Mouse (Mus musculus): ENCODE results near the gene Iqschfp. TPM values are rescaled to one million over a fixed set of nuclear protein-coding genes. Genes with fewer than 3 reads are reported as not detected.

Gene Iqschfp
- polyA plus RNA-seq, 1 experiment from 2014 or later, result not detected

DNA sequence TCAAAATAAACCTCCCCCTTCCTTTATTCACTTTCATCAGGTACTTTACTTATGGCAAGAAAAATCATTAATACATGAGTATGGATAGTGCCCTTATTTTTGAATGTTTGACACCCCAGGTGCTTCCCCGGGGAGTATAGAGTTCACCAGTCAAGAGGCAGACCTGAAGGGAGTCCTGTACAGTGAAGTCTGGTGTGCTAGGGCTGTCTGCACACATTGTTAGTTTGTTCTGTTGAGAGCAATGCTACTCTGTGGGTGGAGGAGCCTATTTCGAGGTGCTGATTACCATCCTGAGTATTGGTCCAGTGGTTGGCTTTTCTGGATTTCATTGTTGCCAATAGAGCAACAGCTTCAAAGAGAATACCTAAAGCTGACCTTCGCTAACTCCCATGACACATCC lies 26.1 kb downstream of the Iqschfp start:
- Histone ChIP-seq H3K4me1 (no peaks in the 10 kb centered on the region), H3K4me2 (no peak overlapping the region), H3K27me3 (no peaks in the 10 kb centered on the region), H3K27ac (no peak overlapping the region), H3K9me3 (no peaks in the 10 kb centered on the region), H3K4me3 (no peak overlapping the region), H3K36me3 (no peaks in the 10 kb centered on the region), H3K9ac (no peak overlapping the region)
- 79% methylated on average over 3 of the region's 3 CpGs for WGBS
- no peak for ATAC-seq (ENCODE audit: borderline replicate concordance, extremely low read depth, low FRiP score, low TSS enrichment)

DNA sequence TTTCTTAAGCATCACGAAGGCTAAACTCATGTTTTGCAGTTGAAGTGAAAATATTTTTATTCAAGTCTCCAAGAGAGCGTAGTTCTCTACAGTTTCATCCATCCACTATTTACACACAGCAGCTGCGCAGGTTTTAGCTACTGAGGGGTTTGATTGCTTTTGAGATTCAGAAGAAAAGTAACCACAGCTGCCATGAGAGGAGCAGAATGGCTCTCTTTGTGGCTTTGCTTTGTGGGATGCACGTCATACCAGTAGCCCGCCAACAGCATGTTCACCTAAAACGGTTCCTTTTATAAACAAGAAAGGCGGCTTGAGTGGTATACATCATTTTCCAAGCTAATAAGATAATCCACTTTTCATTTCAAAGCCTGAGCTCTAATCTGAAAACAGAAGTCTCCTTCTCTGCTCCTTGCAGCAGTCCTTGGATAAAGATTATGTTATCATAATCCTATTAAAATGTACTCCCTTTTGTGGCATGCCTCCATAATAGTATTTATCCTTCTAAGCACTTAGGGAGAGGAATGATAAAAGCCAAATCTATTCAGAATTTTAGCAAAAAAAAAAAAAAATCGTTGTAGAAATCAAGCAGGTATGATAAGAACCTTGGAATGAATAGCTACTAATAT lies 26.7 kb downstream of the Iqschfp start:
- Histone ChIP-seq H3K9me3 (no peaks in the 10 kb centered on the region), H3K4me3 (no peak overlapping the region), H3K4me2 (no peak overlapping the region), H3K27me3 (no peaks in the 10 kb centered on the region), H3K4me1 (no peaks in the 10 kb centered on the region), H3K9ac (no peak overlapping the region), H3K36me3 (no peaks in the 10 kb centered on the region), H3K27ac (no peak overlapping the region)
- no peak for ATAC-seq (ENCODE audit: borderline replicate concordance, extremely low read depth, low FRiP score, low TSS enrichment)
- 46% methylated on average over 8 of the region's 8 CpGs for WGBS

GRCm38 (mm10) chr3:67923095-67923494 lies 31.1 kb downstream of the Iqschfp start:
- H3K36me3 ChIP-seq, result no peaks in the 10 kb centered on the region
- no peaks in the 10 kb centered on the region for H3K9me3 ChIP-seq
- no peak overlapping the region for H3K27ac ChIP-seq
- ATAC-seq (ENCODE audit: borderline replicate concordance, extremely low read depth, low FRiP score, low TSS enrichment), result no peak
- H3K4me1 ChIP-seq, result no peaks in the 10 kb centered on the region
- no peaks in the 10 kb centered on the region for H3K27me3 ChIP-seq
- H3K4me2 ChIP-seq, result no peak overlapping the region
- H3K4me3 ChIP-seq, result no peak overlapping the region
- WGBS, result 75% methylated on average over 4 of the region's 4 CpGs
- no peak overlapping the region for H3K9ac ChIP-seq

DNA sequence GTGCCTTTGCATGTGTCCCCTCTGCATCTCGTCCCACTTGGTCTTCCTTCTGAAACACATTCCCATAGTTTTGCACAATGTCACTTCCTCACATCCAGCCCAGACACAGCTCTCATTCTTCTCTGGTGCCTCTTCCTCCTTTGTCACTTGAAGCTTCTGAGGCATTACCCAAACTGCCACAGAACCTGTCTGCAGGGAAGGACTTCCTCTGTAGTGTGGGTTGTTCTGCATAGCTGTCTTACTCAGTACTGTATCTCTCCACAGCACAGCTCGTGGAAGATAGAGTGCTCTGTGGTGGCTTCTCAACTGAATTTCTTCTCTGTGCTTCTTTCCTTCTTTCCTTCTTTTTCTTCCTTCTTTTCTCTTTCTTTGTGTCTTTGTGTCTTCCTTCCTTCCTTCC lies 33.4 kb downstream of the Iqschfp start:
- 55% methylated on average over 2 of the region's 2 CpGs for WGBS
- no peak overlapping the region for H3K4me3 ChIP-seq
- no peak overlapping the region for H3K9ac ChIP-seq
- H3K27me3 ChIP-seq, result no peaks in the 10 kb centered on the region
- H3K9me3 ChIP-seq, result no peaks in the 10 kb centered on the region
- H3K4me1 ChIP-seq, result no peaks in the 10 kb centered on the region
- H3K4me2 ChIP-seq, result no peak overlapping the region
- H3K36me3 ChIP-seq, result no peaks in the 10 kb centered on the region
- ATAC-seq (ENCODE audit: borderline replicate concordance, extremely low read depth, low FRiP score, low TSS enrichment), result no peak
- H3K27ac ChIP-seq, result no peak overlapping the region

GRCm38 (mm10) chr3:67930424-67931133 lies 38.5 kb downstream of the Iqschfp start:
- Histone ChIP-seq H3K36me3 (no peaks in the 10 kb centered on the region), H3K4me1 (no peaks in the 10 kb centered on the region), H3K9me3 (no peaks in the 10 kb centered on the region), H3K4me3 (no peak overlapping the region), H3K27ac (no peak overlapping the region), H3K4me2 (no peak overlapping the region), H3K27me3 (no peaks in the 10 kb centered on the region), H3K9ac (no peak overlapping the region)
- WGBS, result 74% methylated on average over 10 of the region's 10 CpGs
- ATAC-seq (ENCODE audit: borderline replicate concordance, extremely low read depth, low FRiP score, low TSS enrichment), result no peak

DNA sequence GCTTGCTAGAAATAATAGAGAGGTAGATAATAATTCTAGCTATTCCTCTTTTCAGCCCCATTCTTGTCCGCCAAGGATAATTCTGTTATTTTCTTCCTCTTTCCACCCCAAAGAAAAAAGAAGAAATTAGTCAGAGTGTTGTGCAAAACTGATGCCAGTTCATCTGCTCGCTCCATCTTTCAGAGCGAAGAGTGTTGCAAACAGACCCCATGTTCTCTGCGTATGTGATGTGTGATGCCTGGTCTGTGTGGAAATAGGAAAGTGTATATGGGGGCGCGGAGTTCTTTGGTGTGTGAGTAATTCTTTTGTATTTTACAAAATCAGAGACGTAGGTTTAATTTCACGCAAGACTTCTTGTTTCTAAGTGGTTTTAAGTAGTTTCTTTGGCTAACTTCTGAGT lies 39.1 kb downstream of the Iqschfp start:
- Histone ChIP-seq H3K4me1 (no peaks in the 10 kb centered on the region), H3K9ac (no peak overlapping the region), H3K36me3 (no peaks in the 10 kb centered on the region), H3K4me2 (no peak overlapping the region), H3K27ac (no peak overlapping the region), H3K4me3 (no peak overlapping the region), H3K27me3 (no peaks in the 10 kb centered on the region), H3K9me3 (no peaks in the 10 kb centered on the region)
- no peak for ATAC-seq (ENCODE audit: borderline replicate concordance, extremely low read depth, low FRiP score, low TSS enrichment)
- WGBS, result 91% methylated on average over 8 of the region's 8 CpGs

- WGBS, result 70% methylated on average over 3 of the region's 3 CpGs
- Histone ChIP-seq H3K27ac (no peak overlapping the region), H3K9ac (no peak overlapping the region), H3K27me3 (no peaks in the 10 kb centered on the region), H3K4me2 (no peak overlapping the region), H3K9me3 (no peaks in the 10 kb centered on the region), H3K36me3 (no peaks in the 10 kb centered on the region), H3K4me1 (no peaks in the 10 kb centered on the region), H3K4me3 (no peak overlapping the region)
- no peak for ATAC-seq (ENCODE audit: borderline replicate concordance, extremely low read depth, low FRiP score, low TSS enrichment)
These were observed 39.9 kb downstream of the Iqschfp start for GRCm38 (mm10) chr3:67931914-67932313.

DNA sequence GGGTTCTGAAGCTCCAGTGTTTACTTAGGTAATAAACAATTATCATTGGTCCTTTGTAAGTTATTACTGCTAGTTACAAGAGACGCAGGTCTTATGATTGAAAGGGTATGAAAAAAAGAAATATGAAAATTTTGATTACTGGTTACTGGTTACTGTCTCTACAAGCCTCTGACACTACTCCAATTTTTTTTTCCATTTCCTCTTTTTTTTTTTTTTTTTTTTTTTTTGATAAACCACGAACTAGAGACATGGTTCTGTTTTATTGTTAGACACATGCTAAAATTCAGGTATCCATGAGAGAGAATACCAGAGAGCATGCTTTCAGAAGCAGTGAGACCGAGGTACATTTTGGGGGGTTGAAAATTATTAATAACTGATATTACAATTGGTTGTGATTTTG lies 43.8 kb downstream of the Iqschfp start:
- WGBS, result 55% methylated on average over 3 of the region's 3 CpGs

DNA sequence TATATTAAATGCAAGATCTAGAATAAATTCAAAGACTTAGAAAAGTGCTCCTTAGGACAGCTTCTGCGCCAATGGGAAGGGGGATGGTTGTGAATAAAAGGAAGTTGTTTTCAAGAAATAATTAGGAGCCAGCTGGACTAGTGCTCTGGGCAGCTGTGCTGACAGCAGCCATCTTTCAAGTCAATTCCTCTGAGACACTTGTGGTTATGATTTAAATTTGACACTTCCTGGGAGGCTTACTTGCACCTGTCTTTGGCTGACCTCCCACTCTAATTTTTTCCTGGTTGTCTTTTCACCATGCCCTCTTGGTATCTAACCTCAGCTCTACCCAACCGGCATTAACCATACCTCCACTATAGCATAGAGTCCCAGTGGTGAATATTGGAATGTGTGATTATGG lies 55.0 kb downstream of the Iqschfp start:
- no peak overlapping the region for H3K9ac ChIP-seq
- H3K36me3 ChIP-seq, result no peaks in the 10 kb centered on the region
- WGBS, result 70% methylated on average over 2 of the region's 2 CpGs
- no peak overlapping the region for H3K4me3 ChIP-seq
- H3K4me2 ChIP-seq, result no peak overlapping the region
- H3K9me3 ChIP-seq, result no peaks in the 10 kb centered on the region
- H3K27me3 ChIP-seq, result no peaks in the 10 kb centered on the region
- ATAC-seq (ENCODE audit: borderline replicate concordance, extremely low read depth, low FRiP score, low TSS enrichment), result no peak
- H3K4me1 ChIP-seq, result no peaks in the 10 kb centered on the region
- H3K27ac ChIP-seq, result no peak overlapping the region

More for the DNA sequence above, 43.8 kb downstream of the Iqschfp start:
- Histone ChIP-seq H3K36me3 (no peaks in the 10 kb centered on the region), H3K4me3 (no peak overlapping the region), H3K9me3 (no peaks in the 10 kb centered on the region), H3K4me1 (no peaks in the 10 kb centered on the region), H3K27me3 (no peaks in the 10 kb centered on the region), H3K4me2 (no peak overlapping the region), H3K27ac (no peak overlapping the region), H3K9ac (no peak overlapping the region)
- ATAC-seq (ENCODE audit: borderline replicate concordance, extremely low read depth, low FRiP score, low TSS enrichment), result no peak

DNA sequence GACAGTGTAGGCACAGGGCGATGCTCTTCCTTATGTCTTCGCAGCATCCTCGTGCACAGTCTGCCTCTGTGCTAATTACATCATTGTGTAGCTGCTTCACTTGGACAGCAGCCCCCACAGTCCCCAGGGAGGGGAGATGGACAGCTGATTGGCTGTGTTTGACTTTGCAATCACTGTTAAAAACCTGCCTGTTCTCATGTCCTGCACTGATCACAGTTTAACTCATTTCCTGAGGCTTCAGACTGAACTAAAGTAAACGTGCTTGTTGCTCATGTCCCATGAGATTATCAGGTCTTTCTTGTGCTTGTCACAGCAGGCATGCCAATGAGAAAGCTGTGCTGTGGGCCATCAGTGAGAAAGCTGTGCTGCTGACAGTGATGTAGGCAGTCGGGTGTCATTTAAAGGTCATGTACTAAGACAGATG lies 60.5 kb downstream of the Iqschfp start:
- Histone ChIP-seq H3K9ac (no peak overlapping the region), H3K9me3 (no peaks in the 10 kb centered on the region), H3K4me3 (no peak overlapping the region), H3K27me3 (no peaks in the 10 kb centered on the region), H3K36me3 (no peaks in the 10 kb centered on the region), H3K27ac (no peak overlapping the region), H3K4me2 (no peak overlapping the region), H3K4me1 (0 out of 2 replicates have a peak, but pooled peaks cover 4% of the 10 kb centered on the region)
- no peak for ATAC-seq (ENCODE audit: borderline replicate concordance, extremely low read depth, low FRiP score, low TSS enrichment)
- WGBS, result 43% methylated on average over 5 of the region's 5 CpGs

DNA sequence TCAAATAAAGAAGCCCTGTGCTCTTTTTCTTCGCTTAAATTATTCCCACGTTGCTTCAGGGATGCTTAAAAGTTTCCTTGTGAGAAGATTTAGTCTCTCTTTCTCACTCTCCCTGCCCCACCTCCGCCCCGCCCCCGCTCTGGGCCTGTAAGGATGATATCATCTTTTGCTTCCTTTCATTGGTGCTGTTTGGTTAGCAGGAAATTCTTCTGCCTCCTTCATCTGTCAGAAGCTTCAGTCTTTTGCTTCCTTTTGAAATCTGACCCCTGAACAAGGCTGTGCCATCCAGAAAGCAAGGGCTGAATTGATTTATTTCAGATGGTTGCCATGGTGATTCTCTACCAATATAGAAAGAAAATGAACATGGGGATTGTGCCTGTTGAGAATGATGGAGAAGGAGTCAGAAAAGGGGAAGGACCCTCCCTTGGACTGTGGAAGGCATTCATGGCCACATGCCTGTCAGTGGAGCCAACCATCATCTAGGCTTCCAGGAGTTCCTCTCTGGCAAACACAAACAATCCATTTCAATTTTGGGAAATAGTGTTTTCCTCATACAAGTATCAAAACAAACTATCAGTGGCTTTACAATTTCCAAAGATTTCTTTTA lies 62.5 kb downstream of the Iqschfp start:
- Histone ChIP-seq H3K9me3 (no peaks in the 10 kb centered on the region), H3K4me2 (no peak overlapping the region), H3K27ac (no peak overlapping the region), H3K36me3 (no peaks in the 10 kb centered on the region), H3K4me3 (no peak overlapping the region), H3K4me1 (0 out of 2 replicates have a peak, but pooled peaks cover 4% of the 10 kb centered on the region), H3K27me3 (no peaks in the 10 kb centered on the region), H3K9ac (no peak overlapping the region)
- 23% methylated on average over 5 of the region's 5 CpGs for WGBS
- no peak for ATAC-seq (ENCODE audit: borderline replicate concordance, extremely low read depth, low FRiP score, low TSS enrichment)

GRCm38 (mm10) chr3:67959672-67960071 lies 67.6 kb downstream of the Iqschfp start:
- H3K4me1 ChIP-seq, result 0 out of 2 replicates have a peak, but pooled peaks cover under 1% of the 10 kb centered on the region
- no peaks in the 10 kb centered on the region for H3K9me3 ChIP-seq
- 56% methylated on average over 7 of the region's 7 CpGs for WGBS
- ATAC-seq (ENCODE audit: borderline replicate concordance, extremely low read depth, low FRiP score, low TSS enrichment), result no peak
- no peak overlapping the region for H3K4me3 ChIP-seq
- no peaks in the 10 kb centered on the region for H3K27me3 ChIP-seq
- no peak overlapping the region for H3K27ac ChIP-seq
- no peak overlapping the region for H3K4me2 ChIP-seq
- H3K36me3 ChIP-seq, result no peaks in the 10 kb centered on the region
- H3K9ac ChIP-seq, result no peak overlapping the region
